Mouse (Mus musculus): Measurements from ENCODE around the gene Gpatch1.

Gpatch1 gene

GRCm38 (mm10) chr7:35317729-35318609 is at the start of gene Gpatch1:
Gene Gpatch1, minus strand, starts transcription at chr7:35318440.
- peak; percentile 96 for DNase-seq

GRCm38 (mm10) chr7:35365161-35365910 is 47.1 kb upstream of the Gpatch1 start:
- no peak for DNase-seq

GRCm38 (mm10) chr7:35362868-35363267 is 44.6 kb upstream of the Gpatch1 start:
- no peak for DNase-seq

- no peak for DNase-seq
Observed at GRCm38 (mm10) chr7:35362253-35362652, 44.0 kb upstream of the Gpatch1 start.

- DNase-seq, result no peak
Observed at GRCm38 (mm10) chr7:35357621-35358020, 39.4 kb upstream of the Gpatch1 start.

GRCm38 (mm10) chr7:35355303-35355872 is 37.1 kb upstream of the Gpatch1 start:
- DNase-seq, result no peak

- DNase-seq, result no peak
Observed at GRCm38 (mm10) chr7:35353306-35353705, 35.1 kb upstream of the Gpatch1 start.

- DNase-seq, result no peak
Observed at GRCm38 (mm10) chr7:35351155-35351554, 32.9 kb upstream of the Gpatch1 start.

- no peak for DNase-seq
Observed at GRCm38 (mm10) chr7:35349886-35350684, 31.8 kb upstream of the Gpatch1 start.

- DNase-seq, result no peak
Observed at GRCm38 (mm10) chr7:35349022-35349421, 30.8 kb upstream of the Gpatch1 start.

GRCm38 (mm10) chr7:35347918-35348700 is 29.9 kb upstream of the Gpatch1 start:
- DNase-seq, result no peak

- DNase-seq, result no peak
Observed at GRCm38 (mm10) chr7:35344785-35345330, 26.6 kb upstream of the Gpatch1 start.

GRCm38 (mm10) chr7:35342498-35342897 is 24.3 kb upstream of the Gpatch1 start:
- DNase-seq, result no peak

GRCm38 (mm10) chr7:35341282-35341681 is 23.0 kb upstream of the Gpatch1 start:
- no peak for DNase-seq

GRCm38 (mm10) chr7:35340196-35340595 is 22.0 kb upstream of the Gpatch1 start:
- no peak for DNase-seq

GRCm38 (mm10) chr7:35334527-35335452 is 16.6 kb upstream of the Gpatch1 start:
- DNase-seq, result peak; percentile 49

- DNase-seq, result peak; percentile 100
Observed at GRCm38 (mm10) chr7:35333692-35334526, 15.7 kb upstream of the Gpatch1 start, which contains the start of gene Rhpn2. Gene Rhpn2, plus strand, starts transcription at chr7:35334170.

- DNase-seq, result no peak
Observed at GRCm38 (mm10) chr7:35333231-35333651, 15.0 kb upstream of the Gpatch1 start.

- DNase-seq, result no peak
Observed at GRCm38 (mm10) chr7:35331590-35331989, 13.3 kb upstream of the Gpatch1 start.

Data from cerebellum, adult 8-10 months (tissue).